Mouse (Mus musculus) testis, adult 2 months (tissue): ENCODE data around the gene Cnot3. TPM values are rescaled to one million over a fixed set of nuclear protein-coding genes. Genes with fewer than 3 reads are reported as not detected.

ENCODE experiments used
- H3K27ac ChIP-seq: fragments of 200-500 bp; 2 replicates; pipeline ENCODE4 v1.5.1; 2012; ENCODE audit warnings: low read depth, low read length; ENCODE audit not compliant: control insufficient read depth, insufficient read depth
- H3K27me3 ChIP-seq: fragments of 200-500 bp; 2 replicates; pipeline ENCODE4 v1.6.1; 2012; ENCODE audit warnings: mild to moderate bottlenecking, low read length, moderate library complexity; ENCODE audit not compliant: control insufficient read depth, insufficient read depth
- H3K36me3 ChIP-seq: fragments of 200-500 bp; 2 replicates; pipeline ENCODE4 v1.6.1; 2012; ENCODE audit warnings: mild to moderate bottlenecking, low read length; ENCODE audit not compliant: control insufficient read depth, insufficient read depth
- H3K4me1 ChIP-seq: fragments of 200-500 bp; 2 replicates; pipeline ENCODE4 v1.6.1; 2012; ENCODE audit warnings: low read length; ENCODE audit not compliant: control insufficient read depth, insufficient read depth
- H3K4me3 ChIP-seq: fragments of 200-500 bp; 2 replicates; pipeline ENCODE4 v1.5.1; 2012; ENCODE audit warnings: low read depth, mild to moderate bottlenecking, low read length, moderate library complexity, mixed read lengths; ENCODE audit not compliant: control insufficient read depth
- CTCF ChIP-seq: fragments of 200-500 bp; IDR thresholded peaks from 2 replicates; pipeline ENCODE4 v1.5.1; 2012; ENCODE audit warnings: low read depth, mild to moderate bottlenecking, inconsistent platforms, low read length, moderate library complexity; ENCODE audit not compliant: control insufficient read depth, insufficient read depth, insufficient replicate concordance
- POLR2A ChIP-seq: fragments of 200-500 bp; IDR thresholded peaks from 2 replicates; pipeline ENCODE4 v1.6.1; 2012; ENCODE audit warnings: low read depth, mild to moderate bottlenecking, inconsistent platforms, low read length, moderate library complexity; ENCODE audit not compliant: control insufficient read depth
- polyA plus RNA-seq: library from polyadenylated mRNA; depleted of rRNA; stranded (reverse); fragments of >200 nt; gene quantifications from 2 replicates; pipeline ENCODE4 v1.2.3, GENCODE M21; 2012

The Cnot3 gene
- polyA plus RNA-seq, 1 experiment = 26.3 TPM

- Histone ChIP-seq H3K27me3 (no peaks in the 10 kb centered on the region), H3K4me1 (peaks cover 6% of the 10 kb centered on the region), H3K27ac (peak overlapping the region; percentile 64; the same call in 1 of the 2 replicates), H3K36me3 (no peaks in the 10 kb centered on the region), H3K4me3 (no peak overlapping the region)
- TF ChIP-seq CTCF = no peak
- TF ChIP-seq POLR2A = no peak
These were observed 34.1 kb upstream of the Cnot3 start for GRCm38 (mm10) chr7:3611006-3611405.

- TF ChIP-seq POLR2A (no peak), CTCF (no peak)
- Histone ChIP-seq H3K36me3 (no peaks in the 10 kb centered on the region), H3K4me3 (no peak overlapping the region), H3K27ac (no peak overlapping the region), H3K4me1 (peaks cover 12% of the 10 kb centered on the region), H3K27me3 (no peaks in the 10 kb centered on the region)
These were observed 31.0 kb upstream of the Cnot3 start for GRCm38 (mm10) chr7:3614021-3614420.

- H3K4me1 ChIP-seq = peaks cover 11% of the 10 kb centered on the region
- TF ChIP-seq POLR2A = no peak
- no peak for TF ChIP-seq CTCF
These were observed 29.0 kb upstream of the Cnot3 start, which contains the start of gene Oscar for GRCm38 (mm10) chr7:3616057-3616388. TSS of gene Oscar (minus strand) at chr7:3616157.

GRCm38 (mm10) chr7:3616389-3617241 lies 28.5 kb upstream of the Cnot3 start:
- Histone ChIP-seq H3K27ac (no peak overlapping the region), H3K4me1 (peaks cover 6% of the 10 kb centered on the region), H3K27me3 (no peaks in the 10 kb centered on the region), H3K4me3 (peak overlapping the region; percentile 91), H3K36me3 (peaks cover 1% of the 10 kb centered on the region; the same call in 1 of the 2 replicates)
- TF ChIP-seq CTCF (no peak), POLR2A (no peak)

More at GRCm38 (mm10) chr7:3616057-3616388, 29.0 kb upstream of the Cnot3 start, which contains the start of gene Oscar:
- peaks cover 1% of the 10 kb centered on the region; the same call in 1 of the 2 replicates for H3K36me3 ChIP-seq
- H3K27me3 ChIP-seq = no peaks in the 10 kb centered on the region
- peak within 1 kb of the TSS; percentile 91; the same call in 1 of the 2 replicates for H3K4me3 ChIP-seq
- H3K27ac ChIP-seq = no peak within 1 kb of the TSS

GRCm38 (mm10) chr7:3617242-3617995 lies 27.6 kb upstream of the Cnot3 start, which contains the start of gene Ndufa3:
TSS of gene Ndufa3 (plus strand) at chr7:3617373.
- H3K4me3 ChIP-seq = peak within 1 kb of the TSS; percentile 91
- H3K27me3 ChIP-seq = no peaks in the 10 kb centered on the region
- peaks cover 1% of the 10 kb centered on the region; the same call in 1 of the 2 replicates for H3K36me3 ChIP-seq
- peak within 1 kb of the TSS; percentile 86 for H3K27ac ChIP-seq
- H3K4me1 ChIP-seq = peaks cover 6% of the 10 kb centered on the region
- TF ChIP-seq POLR2A = peak; percentile 74
- TF ChIP-seq CTCF = no peak

GRCm38 (mm10) chr7:3629030-3629429 lies 16.0 kb upstream of the Cnot3 start:
- peaks cover 14% of the 10 kb centered on the region for H3K4me1 ChIP-seq
- peaks cover 1% of the 10 kb centered on the region; the same call in 1 of the 2 replicates for H3K36me3 ChIP-seq
- peak overlapping the region; percentile 92 for H3K27ac ChIP-seq
- TF ChIP-seq POLR2A (no peak; the same call in 1 of the 2 replicates), CTCF (no peak)
- H3K27me3 ChIP-seq = no peaks in the 10 kb centered on the region
- H3K4me3 ChIP-seq = peak overlapping the region; percentile 100
